Mouse (Mus musculus): Measurements from ENCODE around the gene Ceacam20. TPM values are rescaled to one million over a fixed set of nuclear protein-coding genes. Genes with fewer than 3 reads are reported as not detected.

Gene Ceacam20
- polyA plus RNA-seq, 1 experiment, result 1.0 TPM

DNA sequence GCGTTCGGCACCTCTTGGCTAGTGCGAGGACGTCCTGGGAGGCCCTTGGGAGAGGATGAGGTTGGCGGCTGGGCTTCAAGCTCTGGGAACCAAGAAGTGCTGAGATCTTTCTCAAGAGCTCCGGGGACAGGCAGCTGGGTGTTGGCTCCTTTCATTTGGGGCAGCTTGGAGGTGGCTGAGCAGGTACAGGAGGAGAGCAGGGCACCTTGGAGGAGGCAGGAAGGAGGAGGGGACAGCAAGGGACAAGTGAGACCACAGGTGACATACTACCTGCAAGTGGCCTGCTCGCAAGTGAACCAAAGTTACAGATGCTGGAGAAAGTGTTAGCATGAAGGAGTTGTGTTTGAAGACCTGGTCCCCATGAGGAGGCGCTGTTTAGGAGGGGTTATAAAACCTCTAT is 20.5 kb upstream of the Ceacam20 start:
- 86% methylated on average over 8 of the region's 8 CpGs for WGBS
- no peak overlapping the region for H3K27ac ChIP-seq (ENCODE audit: control insufficient read depth, insufficient read depth, low read depth, low read length, poor library complexity)
- no peak overlapping the region for H3K4me3 ChIP-seq (replicated peaks; ENCODE audit: control insufficient read depth, low read depth, low read length)
- H3K4me1 ChIP-seq (ENCODE audit: control insufficient read depth, insufficient read depth, low read length), result peaks cover 1% of the 10 kb centered on the region; the same call in 1 of the 2 replicates
- TF ChIP-seq CTCF (IDR thresholded peaks at IDR 0.05; ENCODE audit: control insufficient read depth, insufficient read depth, low read length), result no peak

GRCm38 (mm10) chr7:19945201-19945600 is 20.0 kb upstream of the Ceacam20 start:
- WGBS, result 70% methylated on average over 5 of the region's 5 CpGs
- no peak overlapping the region for H3K27ac ChIP-seq (ENCODE audit: control insufficient read depth, insufficient read depth, low read depth, low read length, poor library complexity)
- TF ChIP-seq CTCF (IDR thresholded peaks at IDR 0.05; ENCODE audit: control insufficient read depth, insufficient read depth, low read length), result no peak
- no peak for TF ChIP-seq POLR2A (IDR thresholded peaks at IDR 0.05; ENCODE audit: borderline replicate concordance, control insufficient read depth, low read depth, low read length)
- no peak overlapping the region for H3K4me3 ChIP-seq (replicated peaks; ENCODE audit: control insufficient read depth, low read depth, low read length)
- no peaks in the 10 kb centered on the region; the same call in 1 of the 2 replicates for H3K4me1 ChIP-seq (ENCODE audit: control insufficient read depth, insufficient read depth, low read length)

- Histone ChIP-seq H3K27ac (ENCODE audit: control insufficient read depth, insufficient read depth, low read depth, low read length, poor library complexity) (no peak overlapping the region), H3K4me1 (ENCODE audit: control insufficient read depth, insufficient read depth, low read length) (no peaks in the 10 kb centered on the region; the same call in 1 of the 2 replicates), H3K4me3 (replicated peaks; ENCODE audit: control insufficient read depth, low read depth, low read length) (no peak overlapping the region)
- WGBS, result 51% methylated on average over 13 of the region's 13 CpGs
- TF ChIP-seq POLR2A (IDR thresholded peaks at IDR 0.05; ENCODE audit: borderline replicate concordance, control insufficient read depth, low read depth, low read length) (no peak), CTCF (IDR thresholded peaks at IDR 0.05; ENCODE audit: control insufficient read depth, insufficient read depth, low read length) (no peak)
Measured at GRCm38 (mm10) chr7:19945821-19946515, 19.2 kb upstream of the Ceacam20 start.

DNA sequence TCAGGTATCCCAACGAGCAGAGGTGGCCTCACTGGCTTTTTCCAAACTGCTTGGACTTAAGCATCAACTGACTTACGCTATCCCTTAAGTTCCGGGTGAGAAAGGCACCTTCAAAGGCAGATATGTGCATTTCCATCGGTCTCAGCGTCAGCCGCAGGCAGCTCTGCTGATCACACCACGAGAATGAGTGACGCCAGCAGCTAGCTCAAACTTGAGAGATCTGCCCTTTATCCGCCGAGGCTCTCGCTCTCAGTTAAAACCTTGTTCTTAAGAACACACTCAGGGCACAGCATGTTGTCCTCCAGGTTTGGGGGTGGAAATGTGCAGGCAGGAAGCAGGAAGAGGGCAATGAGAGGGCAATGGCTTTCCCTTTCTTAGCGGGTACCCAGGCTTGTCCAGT is 16.3 kb upstream of the Ceacam20 start:
- 88% methylated on average over 12 of the region's 12 CpGs for WGBS
- H3K4me3 ChIP-seq (replicated peaks; ENCODE audit: control insufficient read depth, low read depth, low read length), result no peak overlapping the region
- H3K27ac ChIP-seq (ENCODE audit: control insufficient read depth, insufficient read depth, low read depth, low read length, poor library complexity), result no peak overlapping the region
- H3K4me1 ChIP-seq (ENCODE audit: control insufficient read depth, insufficient read depth, low read length), result no peaks in the 10 kb centered on the region; the same call in 1 of the 2 replicates
- TF ChIP-seq CTCF (IDR thresholded peaks at IDR 0.05; ENCODE audit: control insufficient read depth, insufficient read depth, low read length) (no peak), POLR2A (IDR thresholded peaks at IDR 0.05; ENCODE audit: borderline replicate concordance, control insufficient read depth, low read depth, low read length) (no peak)

DNA sequence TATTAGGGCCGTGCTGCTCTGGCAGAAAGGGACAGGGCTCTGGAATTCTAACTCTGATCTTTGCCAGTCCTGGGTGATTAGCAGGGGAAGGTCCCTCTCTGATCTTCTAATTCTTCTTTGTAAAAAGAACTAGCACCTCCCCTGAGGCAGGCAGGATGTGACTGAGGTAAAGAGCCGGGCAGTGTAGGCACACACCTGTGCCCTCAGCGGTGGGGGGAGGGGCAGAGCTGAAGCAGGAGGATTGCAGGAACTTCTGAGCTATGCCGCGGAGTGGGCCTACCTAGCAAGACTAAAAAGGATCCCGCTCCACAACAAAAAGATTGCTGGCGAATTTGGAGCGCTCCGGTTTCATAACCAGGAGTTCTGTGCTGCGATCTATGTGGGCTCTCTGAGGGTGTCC is 15.2 kb upstream of the Ceacam20 start:
- WGBS, result 78% methylated on average over 10 of the region's 10 CpGs
- H3K4me1 ChIP-seq (ENCODE audit: control insufficient read depth, insufficient read depth, low read length), result no peaks in the 10 kb centered on the region; the same call in 1 of the 2 replicates

DNA sequence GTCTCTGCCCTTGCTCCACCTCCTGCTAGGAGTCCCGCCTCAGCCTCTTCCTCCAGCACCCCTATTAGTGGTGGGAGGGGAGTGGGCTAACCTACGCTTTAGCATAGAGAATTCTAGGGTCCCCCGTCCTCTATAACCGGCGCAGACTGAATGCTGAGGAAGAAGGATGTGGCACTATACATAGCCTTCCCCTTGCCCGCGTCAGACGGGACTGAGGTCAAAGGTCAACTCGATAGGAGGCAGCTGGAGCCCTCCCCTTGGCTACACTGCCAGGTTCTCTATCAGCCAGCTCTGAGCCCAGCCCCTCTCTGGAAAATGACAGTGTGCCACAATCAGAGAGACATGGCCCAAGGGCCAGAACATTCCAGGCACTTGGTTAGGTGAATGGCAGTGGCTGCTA is 14.6 kb upstream of the Ceacam20 start, which contains the start of gene Igsf23:
Igsf23 (minus strand) TSS at position 168 of the 400 bp plus-strand sequence.
- WGBS, result 87% methylated on average over 9 of the region's 9 CpGs
- Histone ChIP-seq H3K4me3 (replicated peaks; ENCODE audit: control insufficient read depth, low read depth, low read length) (no peak within 1 kb of the TSS), H3K27ac (ENCODE audit: control insufficient read depth, insufficient read depth, low read depth, low read length, poor library complexity) (no peak within 1 kb of the TSS), H3K4me1 (ENCODE audit: control insufficient read depth, insufficient read depth, low read length) (no peaks in the 10 kb centered on the region; the same call in 1 of the 2 replicates)
- TF ChIP-seq POLR2A (IDR thresholded peaks at IDR 0.05; ENCODE audit: borderline replicate concordance, control insufficient read depth, low read depth, low read length), result no peak
- no peak for TF ChIP-seq CTCF (IDR thresholded peaks at IDR 0.05; ENCODE audit: control insufficient read depth, insufficient read depth, low read length)

More for the DNA sequence above, 15.2 kb upstream of the Ceacam20 start:
- no peak overlapping the region for H3K4me3 ChIP-seq (replicated peaks; ENCODE audit: control insufficient read depth, low read depth, low read length)
- H3K27ac ChIP-seq (ENCODE audit: control insufficient read depth, insufficient read depth, low read depth, low read length, poor library complexity), result no peak overlapping the region
- TF ChIP-seq CTCF (IDR thresholded peaks at IDR 0.05; ENCODE audit: control insufficient read depth, insufficient read depth, low read length), result no peak
- TF ChIP-seq POLR2A (IDR thresholded peaks at IDR 0.05; ENCODE audit: borderline replicate concordance, control insufficient read depth, low read depth, low read length), result no peak

GRCm38 (mm10) chr7:19952320-19952986 is 12.8 kb upstream of the Ceacam20 start:
- 86% methylated on average over 10 of the region's 10 CpGs for WGBS
- Histone ChIP-seq H3K27ac (ENCODE audit: control insufficient read depth, insufficient read depth, low read depth, low read length, poor library complexity) (no peak overlapping the region), H3K4me3 (replicated peaks; ENCODE audit: control insufficient read depth, low read depth, low read length) (no peak overlapping the region), H3K4me1 (ENCODE audit: control insufficient read depth, insufficient read depth, low read length) (no peaks in the 10 kb centered on the region)
- no peak for TF ChIP-seq POLR2A (IDR thresholded peaks at IDR 0.05; ENCODE audit: borderline replicate concordance, control insufficient read depth, low read depth, low read length)
- TF ChIP-seq CTCF (IDR thresholded peaks at IDR 0.05; ENCODE audit: control insufficient read depth, insufficient read depth, low read length), result no peak

- 88% methylated on average over 9 of the region's 9 CpGs for WGBS
- no peak for TF ChIP-seq CTCF (IDR thresholded peaks at IDR 0.05; ENCODE audit: control insufficient read depth, insufficient read depth, low read length)
- TF ChIP-seq POLR2A (IDR thresholded peaks at IDR 0.05; ENCODE audit: borderline replicate concordance, control insufficient read depth, low read depth, low read length), result no peak
- no peak overlapping the region for H3K4me3 ChIP-seq (replicated peaks; ENCODE audit: control insufficient read depth, low read depth, low read length)
- H3K27ac ChIP-seq (ENCODE audit: control insufficient read depth, insufficient read depth, low read depth, low read length, poor library complexity), result no peak overlapping the region
- H3K4me1 ChIP-seq (ENCODE audit: control insufficient read depth, insufficient read depth, low read length), result no peaks in the 10 kb centered on the region; the same call in 1 of the 2 replicates
Measured at GRCm38 (mm10) chr7:19953054-19953453, 12.2 kb upstream of the Ceacam20 start.
